Mouse (Mus musculus) heart, adult 11 months (tissue): ENCODE data around the gene Adamts10.

Experiments
- DNase-seq: peaks from one replicate; pipeline ENCODE4 v3.0.0; 2022

Gene Adamts10

DNA sequence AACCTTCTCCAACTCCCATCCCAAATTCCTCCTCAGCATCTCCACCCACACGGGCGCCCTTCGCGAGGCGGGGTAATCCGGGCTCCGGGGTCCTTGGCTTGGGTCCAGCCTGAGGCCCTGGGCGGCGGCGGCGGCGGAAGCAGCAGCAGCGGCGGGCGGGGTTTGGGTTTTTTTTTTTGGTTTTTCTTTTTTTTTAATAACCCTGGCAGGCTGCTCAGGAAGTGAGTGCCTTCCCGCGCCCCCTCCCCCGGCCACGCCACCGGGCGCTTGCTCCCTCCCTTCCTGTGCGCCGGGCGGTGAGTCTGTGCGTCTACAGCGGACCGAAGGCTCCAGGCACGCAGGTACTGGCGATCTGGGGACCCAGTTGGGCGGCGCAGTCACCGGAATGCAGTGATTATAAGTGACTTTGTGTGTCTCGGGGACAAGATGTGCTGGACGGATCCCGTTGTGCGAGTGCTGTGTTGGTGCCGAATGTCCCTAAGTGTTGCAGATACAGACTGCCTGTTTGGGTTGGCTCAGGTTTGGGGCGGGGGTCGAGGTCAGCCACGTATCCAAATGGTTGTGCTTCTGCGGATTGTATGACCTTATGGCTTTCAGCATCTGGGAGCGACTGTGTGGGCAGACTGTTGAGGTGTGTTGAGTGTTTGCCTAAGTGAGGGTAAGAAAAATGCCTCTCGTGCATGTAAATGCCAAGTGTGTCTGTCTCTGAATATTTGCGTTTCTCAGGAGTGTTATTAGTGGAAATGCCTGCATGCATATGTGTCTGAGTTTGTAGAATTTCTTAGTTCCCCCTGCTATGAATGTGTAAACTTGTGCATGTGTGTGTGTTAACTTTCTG lies at the start of gene Adamts10:
Gene Adamts10, plus strand, starts transcription at position 287 of the 838 bp plus-strand sequence.
- DNase-seq = peak; percentile 99

- peak; percentile 81 for DNase-seq
Measured at GRCm38 (mm10) chr17:33484020-33484419, 40.0 kb upstream of the Adamts10 start.

GRCm38 (mm10) chr17:33487211-33487610 lies 36.8 kb upstream of the Adamts10 start:
- peak; percentile 31 for DNase-seq

GRCm38 (mm10) chr17:33487652-33488051 lies 36.4 kb upstream of the Adamts10 start:
- DNase-seq = peak; percentile 68

- DNase-seq = peak; percentile 61
Measured at GRCm38 (mm10) chr17:33491371-33491770, 32.6 kb upstream of the Adamts10 start.

DNA sequence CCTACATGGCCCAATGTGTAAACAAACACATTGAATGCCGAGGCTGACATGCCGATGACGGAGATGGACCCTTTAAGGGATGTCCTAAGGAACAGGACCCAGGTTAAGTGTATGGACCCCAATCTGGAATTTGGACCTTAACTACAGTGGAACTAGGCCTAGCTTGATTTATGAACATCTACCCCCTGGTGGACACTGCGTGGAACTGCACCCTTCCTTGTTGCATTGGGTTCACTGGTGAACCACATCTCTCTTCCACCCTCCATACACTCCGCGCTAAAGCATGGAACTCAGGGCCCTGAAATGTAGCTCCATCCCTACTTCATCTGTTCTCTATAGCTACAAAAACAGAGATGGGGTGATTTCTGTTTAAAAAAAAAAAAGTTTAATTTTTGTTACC lies 30.9 kb upstream of the Adamts10 start:
- DNase-seq = peak; percentile 85

- DNase-seq = peak; percentile 68
Measured at GRCm38 (mm10) chr17:33494586-33494985, 29.4 kb upstream of the Adamts10 start.

DNA sequence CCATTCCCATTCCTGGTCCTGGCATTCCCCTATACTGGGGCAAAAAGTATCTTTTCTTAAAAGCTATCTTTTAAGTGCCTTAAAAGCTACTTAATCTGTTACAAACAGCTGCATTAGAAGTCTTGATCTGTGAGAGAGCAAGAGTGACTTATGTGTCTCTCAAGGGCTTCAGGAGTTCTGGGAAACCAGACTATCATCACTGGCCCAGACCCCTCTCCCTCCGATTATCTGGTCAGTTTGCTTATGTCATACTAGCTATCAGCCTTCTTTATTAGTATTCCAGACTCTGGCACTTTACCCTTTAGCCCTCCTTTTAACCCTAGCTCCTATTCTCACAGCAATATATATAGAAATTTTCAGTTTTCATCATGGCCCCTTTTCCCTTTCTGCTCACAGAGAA lies 25.1 kb upstream of the Adamts10 start:
- peak; percentile 37 for DNase-seq

GRCm38 (mm10) chr17:33508386-33508785 lies 15.6 kb upstream of the Adamts10 start:
- DNase-seq = no peak

DNA sequence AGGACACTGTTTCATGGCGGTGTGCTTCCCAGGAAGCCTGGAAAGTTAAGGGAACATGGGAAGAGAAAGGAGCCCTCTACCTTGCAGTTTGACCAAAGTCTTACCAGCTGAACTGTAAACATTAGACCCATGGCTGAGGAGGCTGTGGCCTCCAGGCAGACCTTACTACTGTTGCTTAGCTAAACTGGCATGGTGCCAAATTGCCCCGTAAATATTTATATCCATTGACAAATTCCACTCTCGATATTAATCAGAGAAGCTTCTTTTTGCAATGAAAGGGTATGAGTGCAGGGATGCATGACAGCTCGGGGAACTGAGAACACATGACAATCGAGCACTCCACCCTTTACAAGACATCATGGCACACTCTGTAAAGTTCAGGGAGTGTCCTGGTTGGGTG lies 13.8 kb upstream of the Adamts10 start:
- DNase-seq = no peak

- peak; percentile 92 for DNase-seq
Measured at GRCm38 (mm10) chr17:33512441-33513415, 11.3 kb upstream of the Adamts10 start.

DNA sequence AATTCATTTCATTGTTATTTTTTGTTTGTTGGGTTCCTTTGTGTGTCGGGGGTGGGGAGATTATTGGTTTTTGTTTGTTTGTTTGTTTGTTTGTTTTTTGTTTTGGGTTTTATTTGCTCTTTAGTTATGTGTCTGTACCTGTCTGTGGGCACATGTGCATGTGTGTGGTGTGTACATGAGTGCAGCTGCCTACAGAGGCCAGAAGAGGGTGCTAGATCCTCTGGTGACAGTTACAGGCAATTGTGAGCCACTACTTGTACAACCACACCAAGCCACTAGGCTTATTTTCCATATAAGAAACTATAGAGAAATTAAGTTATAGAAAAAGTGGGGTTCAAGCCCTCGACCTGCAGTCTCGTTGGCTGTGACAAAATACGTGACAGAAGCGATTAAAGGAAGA lies 10.1 kb upstream of the Adamts10 start:
- no peak for DNase-seq

DNA sequence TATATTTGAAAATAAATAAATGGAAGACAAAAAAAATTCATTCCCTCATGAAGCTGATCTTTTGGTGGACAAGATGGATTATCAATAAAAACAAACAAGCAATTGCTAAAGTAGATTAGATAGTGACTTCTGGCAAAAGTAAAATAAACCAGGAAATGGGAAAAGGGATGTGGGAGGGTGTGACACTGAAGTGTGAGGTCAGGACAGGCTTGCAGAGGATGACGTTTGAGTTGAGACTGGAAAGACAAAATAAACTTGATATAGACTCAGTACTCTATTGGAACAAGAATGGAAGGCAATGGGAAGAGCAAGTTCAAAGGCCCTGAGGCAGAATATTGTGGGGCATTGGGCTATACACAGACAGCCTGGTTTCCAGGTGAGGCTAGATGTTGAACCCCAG lies 3.6 kb upstream of the Adamts10 start:
- DNase-seq = no peak

DNA sequence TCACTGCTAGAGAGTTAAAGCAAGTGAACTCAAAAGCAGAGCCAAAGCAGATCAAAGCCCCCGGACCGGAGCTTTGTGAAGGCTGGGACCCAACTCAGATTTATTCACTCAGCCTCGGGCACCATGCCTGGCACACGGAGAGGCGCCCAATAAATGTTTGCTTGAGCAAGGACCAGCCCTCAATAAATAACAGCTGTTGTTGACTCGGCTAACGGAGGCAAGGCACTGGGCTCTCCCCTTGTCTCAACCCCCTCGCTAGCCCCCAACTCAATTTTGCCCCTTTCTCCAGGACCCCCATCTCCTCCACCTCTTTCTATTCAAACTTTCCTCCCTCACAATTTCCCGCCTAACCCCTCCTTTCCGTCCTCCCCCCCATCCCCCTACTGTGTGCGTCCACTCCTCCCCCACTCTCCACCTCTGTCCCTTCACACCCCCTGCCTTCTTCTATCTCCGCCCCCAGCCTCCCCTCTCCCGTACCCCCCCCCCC lies 530 bp upstream of the Adamts10 start:
- DNase-seq = no peak

DNA sequence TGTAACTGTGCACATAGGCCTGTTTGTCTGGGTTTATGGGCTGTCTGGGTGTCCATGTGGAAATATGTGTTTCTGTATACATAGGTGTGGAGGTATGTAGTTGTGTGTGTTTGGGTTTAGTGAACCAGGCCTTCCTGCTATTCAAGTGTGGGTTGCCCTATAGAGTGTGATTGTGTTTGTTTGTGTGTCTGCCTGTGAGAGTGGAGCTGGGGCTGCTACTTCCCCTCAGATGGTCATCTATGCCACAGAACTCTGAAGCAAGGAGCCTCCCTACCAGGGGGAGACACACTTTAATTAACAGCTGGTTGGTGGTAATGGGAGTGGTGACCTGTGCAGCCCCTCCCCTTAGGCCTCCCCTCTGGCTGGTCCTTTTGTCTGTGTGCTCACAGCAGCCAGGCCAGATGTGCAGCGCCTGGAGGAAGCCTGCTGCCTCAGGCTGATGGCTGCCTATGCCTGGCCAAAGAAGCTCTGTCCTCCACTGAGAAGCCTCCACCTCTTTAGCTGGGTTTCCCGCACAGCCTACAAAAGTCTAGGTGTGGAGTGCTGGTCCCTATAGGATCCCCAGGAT lies 886 bp downstream of the Adamts10 start:
- peak; percentile 96 for DNase-seq

DNA sequence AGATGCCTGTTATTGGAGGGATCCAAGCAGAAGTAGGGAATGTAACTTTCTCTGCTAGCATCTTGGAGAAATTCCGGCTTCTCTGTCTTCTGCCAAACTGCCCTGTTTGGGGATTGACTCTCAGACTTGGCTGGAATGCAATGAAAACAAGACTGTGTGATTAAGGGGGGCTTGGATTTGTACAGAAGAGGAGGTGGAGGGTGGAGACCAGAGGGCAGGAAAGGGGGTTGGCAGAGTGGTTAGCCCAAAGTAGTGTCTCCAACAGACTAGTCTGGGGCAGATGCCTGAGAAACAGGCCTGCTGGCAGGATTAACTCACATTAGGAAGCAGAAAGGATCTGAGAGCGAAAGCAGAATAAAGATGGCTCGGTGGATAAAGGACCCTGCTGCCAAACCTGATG lies 2.5 kb downstream of the Adamts10 start:
- peak; percentile 97 for DNase-seq

- DNase-seq = peak; percentile 91
Measured at GRCm38 (mm10) chr17:33539106-33539675, 15.2 kb downstream of the Adamts10 start.

DNA sequence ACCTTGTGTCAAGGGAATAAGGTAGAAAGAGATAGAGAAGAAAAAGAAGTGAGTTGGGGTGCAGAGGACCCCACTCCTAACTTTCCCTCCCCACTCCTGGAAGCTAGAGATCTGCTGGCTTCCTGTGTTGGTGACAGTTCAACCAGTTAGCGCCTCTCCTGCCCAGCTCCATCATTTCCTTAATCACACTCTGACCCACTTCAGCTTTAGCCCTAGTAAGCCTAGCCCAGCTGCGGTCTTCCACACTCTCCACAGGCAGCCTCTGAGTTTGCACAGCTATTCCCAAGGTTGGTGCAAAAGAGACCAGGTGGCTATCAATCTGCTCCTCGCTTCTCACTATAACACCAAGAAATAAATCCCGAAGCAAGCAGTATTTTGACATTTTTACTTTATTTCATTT lies 15.9 kb downstream of the Adamts10 start:
- peak; percentile 79 for DNase-seq

DNA sequence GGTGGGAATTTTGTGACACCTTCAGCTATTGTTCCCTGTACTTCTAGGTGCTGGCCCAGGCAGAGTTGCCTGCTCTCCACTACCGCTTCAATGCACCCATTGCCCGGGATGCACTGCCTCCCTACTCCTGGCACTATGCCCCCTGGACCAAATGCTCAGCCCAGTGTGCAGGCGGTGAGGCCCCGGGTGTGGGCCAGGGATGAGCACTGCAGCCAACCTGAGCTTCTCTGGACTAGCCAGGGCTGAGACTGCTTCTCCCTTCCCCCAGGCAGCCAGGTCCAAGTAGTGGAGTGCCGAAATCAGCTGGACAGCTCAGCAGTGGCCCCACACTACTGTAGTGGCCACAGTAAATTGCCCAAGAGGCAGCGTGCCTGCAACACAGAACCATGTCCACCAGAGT lies 25.2 kb downstream of the Adamts10 start:
- peak; percentile 83 for DNase-seq

DNA sequence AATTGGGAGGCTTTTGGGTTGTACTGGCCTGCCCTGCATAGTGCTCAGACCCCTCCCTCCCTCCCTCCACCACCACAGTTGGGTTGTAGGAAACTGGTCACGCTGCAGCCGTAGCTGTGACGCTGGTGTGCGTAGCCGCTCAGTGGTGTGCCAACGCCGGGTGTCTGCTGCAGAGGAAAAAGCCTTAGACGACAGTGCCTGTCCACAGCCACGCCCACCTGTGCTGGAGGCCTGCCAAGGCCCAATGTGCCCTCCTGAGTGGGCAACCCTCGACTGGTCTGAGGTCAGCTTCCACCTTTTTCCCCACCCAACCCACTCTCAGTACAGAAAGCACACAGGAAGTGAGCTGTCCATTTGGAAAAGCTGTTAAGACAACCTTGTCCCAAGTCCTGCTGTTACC lies 26.4 kb downstream of the Adamts10 start:
- DNase-seq = no peak

DNA sequence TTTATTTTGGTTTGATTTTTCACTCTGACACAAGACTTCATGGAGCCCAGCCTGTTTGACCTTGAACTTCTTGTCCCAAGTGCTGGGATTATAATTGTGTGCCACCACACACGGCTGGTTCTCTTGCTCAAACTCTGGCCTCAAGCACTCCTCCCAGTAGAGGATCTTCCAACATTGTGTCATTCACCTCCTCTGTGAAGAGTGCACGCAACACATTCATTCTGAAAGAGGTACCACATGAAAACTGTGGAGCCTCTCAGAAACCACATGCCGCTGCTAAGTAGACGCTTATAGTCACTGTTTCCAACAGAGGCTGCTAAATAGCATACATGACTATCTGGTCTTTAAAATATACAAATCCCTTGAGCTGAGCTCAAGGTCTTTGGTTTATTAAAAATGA lies 28.1 kb downstream of the Adamts10 start:
- no peak for DNase-seq

- DNase-seq = no peak
Measured at GRCm38 (mm10) chr17:33552964-33553363, 29.0 kb downstream of the Adamts10 start.

DNA sequence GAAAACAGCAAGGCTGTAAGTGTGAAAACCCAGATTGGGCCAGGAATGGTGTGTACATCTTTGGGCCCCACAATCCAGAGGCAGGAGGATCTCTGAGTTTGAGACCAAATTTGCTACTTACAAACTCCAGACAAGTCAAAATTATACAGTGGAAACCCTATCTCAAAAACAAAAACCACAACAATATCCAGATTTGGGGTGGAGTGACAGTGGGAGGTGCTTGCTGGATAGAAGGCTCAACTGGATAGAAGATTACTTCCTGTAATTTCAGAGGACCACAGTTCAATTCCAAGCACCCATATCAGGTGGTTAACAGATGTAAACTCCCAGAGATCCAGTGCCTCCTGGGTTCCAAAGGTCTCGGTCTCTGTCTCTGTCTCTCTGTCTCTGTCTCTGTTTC lies 30.5 kb downstream of the Adamts10 start:
- DNase-seq = no peak
